Mouse (Mus musculus): Measurements from ENCODE around the gene Srrt. TPM values are rescaled to one million over a fixed set of nuclear protein-coding genes. Genes with fewer than 3 reads are reported as not detected.

Gene Srrt
- total RNA-seq, 2 experiments from 2014 or later, result 91.0 to 91.9 TPM

DNA sequence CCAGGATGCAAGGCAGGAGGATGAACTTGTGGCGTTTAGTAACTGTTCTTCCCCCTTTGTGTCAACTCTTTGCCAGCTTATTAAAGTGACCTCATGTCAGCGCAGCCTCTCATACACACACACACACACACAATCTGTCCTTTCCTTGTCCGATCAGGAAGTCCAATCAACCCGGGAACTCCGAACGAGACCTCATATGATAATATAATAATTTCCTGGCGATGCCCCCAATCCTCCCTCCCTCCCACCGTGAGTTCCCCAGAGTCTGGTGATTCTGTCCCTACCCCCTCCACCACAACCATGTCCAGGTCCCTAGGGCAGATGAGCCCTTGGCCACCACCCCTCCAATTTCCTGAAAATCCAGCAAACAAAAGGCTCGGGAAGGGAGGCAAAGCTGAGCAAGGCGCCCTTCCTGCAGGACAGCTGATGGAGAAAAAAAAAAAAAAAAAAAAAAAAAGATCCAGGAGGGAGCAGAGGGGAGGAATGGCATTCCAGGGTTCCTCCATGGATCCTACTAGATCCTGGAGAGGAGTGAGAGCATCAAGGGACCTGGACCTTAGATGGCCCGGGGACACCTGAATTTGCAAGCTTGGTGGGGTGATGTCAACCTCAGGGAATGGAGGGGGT is 31.3 kb upstream of the Srrt start:
- DNase-seq, result peak; percentile 78 to 83
- intact Hi-C loops (cut with DNase I), result loop anchor here (1.0 to 5.0 kb wide), 3 partner anchors 10 to 194 kb away; partner anchors contain the start of genes Epo and Gnb2

DNA sequence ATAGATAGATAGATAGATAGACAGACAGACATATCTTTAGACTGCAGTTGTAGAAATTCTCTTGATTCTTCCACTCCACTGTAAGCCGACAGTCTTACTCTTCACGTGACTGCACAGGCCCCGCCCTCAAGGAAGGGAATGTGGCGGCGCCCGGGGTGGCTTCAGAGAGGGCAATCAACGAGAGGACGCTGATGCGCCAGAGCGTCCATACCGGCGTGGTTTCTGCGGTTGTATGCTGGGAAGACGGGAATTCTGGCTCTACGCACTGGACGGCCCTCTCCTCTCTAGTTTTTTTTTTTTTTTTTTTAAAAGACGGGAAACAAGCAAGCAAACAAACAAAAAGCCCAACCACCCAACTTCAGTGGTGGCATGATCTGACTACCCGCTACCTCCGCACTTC is 30.8 kb upstream of the Srrt start:
- DNase-seq, result peak; percentile 92 to 93
- intact Hi-C loops (cut with DNase I), result loop anchor here (2.0 to 5.0 kb wide), 2 partner anchors 15 to 194 kb away; partner anchors contain the start of genes Epo and Gnb2

DNA sequence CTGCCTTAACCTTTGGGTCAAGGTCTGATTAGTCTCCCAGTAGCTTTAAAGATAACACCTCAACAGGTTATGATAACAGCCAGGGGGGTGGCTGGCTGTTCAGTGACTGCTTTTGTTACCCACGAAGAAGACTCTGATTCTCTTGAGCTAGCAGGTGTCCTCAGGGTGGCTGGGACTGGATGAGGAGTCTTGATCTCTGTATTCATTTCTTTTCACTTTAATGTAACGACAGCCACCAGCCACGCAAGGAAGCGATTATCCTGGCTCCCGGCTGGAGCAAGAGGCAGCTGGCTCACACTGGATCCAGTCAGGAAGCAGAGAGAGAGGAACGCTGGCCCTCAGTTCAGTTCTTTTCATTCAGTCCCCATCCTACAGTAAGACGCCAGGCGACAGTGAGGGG is 29.7 kb upstream of the Srrt start:
- DNase-seq, result no peak
- intact Hi-C loops (cut with DNase I), result loop anchor here (5.0 kb wide), 1 partner anchor 195 kb away; the partner anchor contains the start of genes Epo and Gnb2

DNA sequence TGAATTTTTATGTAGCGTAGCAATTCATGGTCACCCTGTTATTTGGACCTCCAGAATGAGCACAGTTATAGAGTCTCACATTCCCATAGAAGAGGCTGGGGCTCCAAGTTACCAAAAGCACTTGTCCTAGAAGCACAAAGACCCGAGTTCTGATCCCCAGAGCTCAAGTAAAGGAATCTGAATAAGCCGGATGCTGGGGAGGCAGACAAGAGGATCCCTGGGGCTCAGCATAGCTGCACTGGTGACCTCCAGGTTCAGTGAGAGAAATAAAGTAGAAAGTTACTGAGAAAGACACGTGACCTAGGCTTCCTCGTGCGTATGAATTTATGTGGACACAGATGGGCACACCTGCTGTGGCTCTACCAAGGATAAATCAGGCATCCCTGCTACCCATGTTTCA is 27.6 kb upstream of the Srrt start:
- intact Hi-C loops (cut with DNase I), result loop anchor here (2.0 to 5.0 kb wide), 2 partner anchors 42 to 197 kb away; partner anchors contain the start of genes Epo and Gnb2
- no peak for DNase-seq

DNA sequence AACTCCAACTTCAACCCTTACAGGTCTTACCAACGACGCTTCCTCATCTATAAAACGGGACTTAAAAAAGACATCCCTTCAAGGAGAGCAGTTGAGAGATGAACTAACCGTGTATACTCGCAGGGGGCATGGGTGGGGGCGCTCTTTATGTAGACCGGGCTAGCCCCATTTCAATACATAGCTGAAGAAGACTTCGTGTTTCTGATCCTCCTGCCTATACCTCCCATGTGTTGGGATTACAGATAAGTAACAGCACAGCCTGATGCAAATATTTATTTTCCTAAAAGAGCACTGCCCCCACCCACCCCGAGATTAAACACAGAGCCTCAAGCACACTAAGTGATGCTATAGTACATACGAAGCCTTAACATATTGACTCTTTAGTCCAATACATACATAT is 26.8 kb upstream of the Srrt start:
- DNase-seq, result no peak
- intact Hi-C loops (cut with DNase I), result loop anchor here (2.0 to 5.0 kb wide), 2 partner anchors 42 to 168 kb away; partner anchors contain the start of gene Pop7

DNA sequence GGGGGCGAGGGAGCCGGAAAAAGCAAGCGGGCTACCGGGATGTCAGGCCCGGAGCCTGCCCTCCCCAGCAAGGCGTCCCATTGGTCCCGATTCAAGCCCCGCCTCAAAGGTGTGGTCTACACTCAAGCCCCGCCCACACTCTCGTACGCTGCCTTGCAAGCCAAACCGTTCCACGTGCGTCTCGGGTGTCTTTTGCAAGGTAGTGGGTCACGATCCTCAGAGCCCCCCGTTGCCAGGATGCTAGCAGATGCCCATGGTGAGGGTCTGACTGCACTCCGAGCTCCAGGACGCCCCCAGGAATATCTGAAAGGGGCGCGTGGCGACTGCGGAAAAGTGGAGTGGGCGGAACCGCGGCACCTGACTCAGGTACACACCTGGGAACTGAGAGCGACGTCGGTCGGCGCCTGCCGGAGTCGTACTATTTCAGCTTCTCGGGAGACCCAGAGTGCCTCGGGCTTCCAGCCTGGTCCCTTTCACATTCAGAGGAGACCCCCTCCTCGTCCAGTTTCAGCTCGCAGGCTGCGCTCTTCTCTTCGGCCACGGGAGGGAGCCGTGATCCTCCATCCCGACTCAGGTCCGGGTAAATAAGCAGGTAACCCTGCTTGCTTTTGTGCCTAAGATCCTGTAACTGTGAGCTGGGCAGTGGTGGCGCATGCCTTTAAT is 26.2 kb upstream of the Srrt start, which contains the start of gene Slc12a9:
TSS of gene Slc12a9 (minus strand) at position 86 of the 663 bp plus-strand sequence.
- peak; percentile 93 to 97 for DNase-seq
- intact Hi-C loops (cut with DNase I), result loop anchor here (2.0 to 5.0 kb wide), 2 partner anchors 43 to 169 kb away; partner anchors contain the start of gene Pop7

DNA sequence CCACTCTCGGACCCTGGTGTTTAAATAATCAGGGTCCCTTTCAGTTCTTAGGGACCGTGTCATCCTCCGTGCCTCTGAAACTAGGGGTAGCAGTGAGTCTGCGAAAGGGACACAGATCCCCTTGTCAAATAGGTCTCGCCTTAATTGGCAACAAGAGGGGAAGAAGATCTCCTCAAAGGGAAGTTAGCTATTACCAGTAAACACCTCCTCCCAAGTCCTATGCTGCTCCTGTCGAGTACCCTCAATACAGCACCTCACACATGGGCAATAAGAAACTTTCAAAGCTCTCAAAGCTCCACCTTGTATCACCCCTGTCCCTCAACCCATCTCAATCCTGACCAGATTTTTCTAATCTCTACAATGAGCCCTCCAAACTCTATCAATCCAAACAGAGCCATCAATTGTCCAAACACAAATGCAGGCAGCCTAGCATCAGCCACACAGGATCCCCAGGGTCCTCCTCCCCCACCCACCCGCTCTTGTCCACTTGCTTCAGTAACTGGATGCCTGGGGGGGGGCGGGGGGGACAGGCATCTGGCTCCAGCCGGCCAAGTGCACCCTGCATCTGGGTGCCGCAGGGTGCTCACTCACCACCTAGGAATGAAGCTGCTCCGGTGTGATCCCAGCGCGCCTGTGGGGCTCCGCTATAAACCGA is 25.5 kb upstream of the Srrt start:
- DNase-seq, result no peak
- intact Hi-C loops (cut with DNase I), result loop anchor here (5.0 kb wide), 1 partner anchor 169 kb away; the partner anchor contains the start of gene Pop7

DNA sequence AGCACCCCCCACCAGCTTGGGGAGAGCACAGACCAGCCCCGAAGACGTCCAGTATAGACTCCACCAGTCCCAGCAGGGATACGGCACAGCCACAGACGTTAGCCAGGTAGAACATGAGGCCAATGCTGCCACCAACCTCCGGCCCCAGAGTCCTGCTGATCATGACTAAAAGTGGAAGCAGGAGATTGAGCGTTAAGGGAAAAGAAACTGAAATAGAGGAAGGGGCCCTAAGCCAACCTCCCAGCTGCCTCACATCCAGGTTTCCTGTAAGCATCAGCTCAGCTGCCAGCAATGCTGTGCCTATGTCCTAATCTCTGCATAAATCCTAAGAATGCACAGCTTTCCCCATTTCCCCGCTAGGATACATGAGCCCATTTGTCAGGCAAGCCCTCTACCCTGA is 23.4 kb upstream of the Srrt start:
- no peak for DNase-seq
- intact Hi-C loops (cut with DNase I), result loop anchor here (5.0 kb wide), 1 partner anchor 171 kb away; the partner anchor contains the start of gene Pop7

DNA sequence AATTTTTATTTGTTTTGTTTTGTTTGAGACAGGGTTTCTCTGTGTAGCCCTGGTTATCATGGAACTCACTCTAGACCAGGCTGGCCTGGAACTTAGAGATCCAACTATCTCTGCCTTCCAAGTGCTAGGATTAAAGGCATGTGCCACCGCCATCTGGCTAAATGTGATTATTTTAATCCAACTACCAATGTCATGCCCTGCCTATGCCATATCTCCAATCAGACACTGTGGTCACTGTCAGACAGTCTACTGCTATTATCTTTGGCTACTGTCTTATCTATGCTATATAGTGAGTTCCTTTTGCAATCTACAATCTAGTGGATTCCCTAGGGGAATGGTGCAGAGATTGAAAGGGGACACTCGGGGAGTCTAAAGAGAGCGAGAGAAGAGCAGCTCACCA is 13.5 kb upstream of the Srrt start:
- intact Hi-C loops (cut with DNase I), result no loop called here
- no peak for DNase-seq

DNA sequence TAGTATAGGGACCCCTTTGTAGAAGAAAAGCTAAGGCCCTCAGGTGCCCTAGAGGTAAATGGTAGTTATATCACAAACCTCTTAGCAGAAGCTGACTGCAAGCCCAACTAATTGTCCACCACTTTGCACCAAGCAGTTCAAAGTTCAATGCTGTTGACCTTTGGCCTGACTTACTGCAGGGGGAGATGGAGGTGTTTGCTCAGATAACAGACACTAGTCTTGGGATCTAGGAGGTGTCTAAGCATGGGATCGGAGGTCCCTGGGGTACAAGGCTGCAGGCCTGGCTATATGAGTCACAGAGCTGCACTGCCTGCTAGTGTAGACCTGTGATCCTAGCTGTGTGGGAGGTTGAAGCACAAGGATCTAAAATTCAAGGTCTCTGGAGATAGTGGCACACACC is 11.1 kb upstream of the Srrt start:
- intact Hi-C loops (cut with DNase I), result loop anchor here (10.0 kb wide), 1 partner anchor 56 kb away; no protein-coding TSS in a partner anchor
- no peak for DNase-seq

DNA sequence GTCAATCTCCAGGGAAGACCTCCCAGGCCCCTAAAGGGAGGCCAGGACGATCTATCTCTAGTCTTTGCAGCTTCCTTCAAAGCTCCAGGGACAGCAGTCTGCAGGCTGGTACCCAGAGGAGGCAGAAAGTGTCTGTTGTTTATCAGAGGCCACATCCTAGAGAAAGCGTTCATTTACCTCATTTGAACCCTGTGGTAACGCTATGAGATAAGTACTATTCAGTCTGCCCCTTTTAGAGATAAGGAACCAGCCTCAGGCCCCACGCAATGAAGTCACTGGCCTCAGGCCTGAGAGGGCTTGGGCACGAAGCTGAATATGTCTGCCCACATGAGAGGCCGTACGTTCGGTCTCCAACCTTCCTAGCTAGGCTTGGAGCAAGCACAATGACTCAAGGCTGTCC is 9.9 kb upstream of the Srrt start:
- no peak for DNase-seq
- intact Hi-C loops (cut with DNase I), result loop anchor here (10.0 kb wide), 1 partner anchor 57 kb away; no protein-coding TSS in a partner anchor

DNA sequence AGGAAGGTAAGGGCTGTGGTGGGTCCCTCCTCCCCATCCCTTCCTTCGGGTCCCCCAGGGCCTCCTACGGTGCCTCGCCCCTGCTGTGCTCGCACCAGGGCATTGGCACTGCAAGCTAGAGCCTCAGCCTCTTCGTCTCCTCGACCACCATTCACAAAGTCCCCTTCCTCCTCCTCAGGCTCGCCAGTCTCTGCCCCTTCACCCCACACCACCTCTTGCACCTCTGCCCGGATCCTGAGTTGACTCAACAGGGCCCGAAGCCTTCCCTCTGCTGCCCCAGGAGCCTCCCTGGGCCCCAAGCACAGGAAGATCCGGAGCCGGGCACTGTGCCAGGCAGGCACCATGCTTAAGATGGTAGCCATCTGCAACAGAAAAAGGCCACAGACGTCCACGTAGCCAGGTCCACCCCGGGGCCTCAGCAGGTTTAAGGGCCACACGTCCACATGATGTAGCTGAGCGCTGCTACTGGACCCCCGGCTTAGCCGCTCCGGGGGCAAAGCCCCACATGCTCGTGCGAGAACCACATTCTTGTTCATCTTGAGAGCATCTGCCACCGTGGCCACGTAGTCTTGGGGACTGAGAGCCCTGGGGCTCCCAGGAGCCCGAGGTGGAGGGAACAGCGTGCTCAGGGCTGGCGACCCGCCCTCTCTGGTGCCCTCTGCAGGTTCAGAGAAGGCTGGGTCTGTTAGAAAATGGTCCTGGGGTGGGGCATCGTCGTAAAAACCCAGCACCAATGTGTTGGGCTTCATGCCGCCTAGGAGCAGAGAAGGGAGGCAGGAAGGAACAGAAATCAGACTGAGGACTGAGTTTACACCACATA is 7.8 kb upstream of the Srrt start:
- intact Hi-C loops (cut with DNase I), result loop anchor here (10.0 kb wide), 1 partner anchor 60 kb away; no protein-coding TSS in a partner anchor

DNA sequence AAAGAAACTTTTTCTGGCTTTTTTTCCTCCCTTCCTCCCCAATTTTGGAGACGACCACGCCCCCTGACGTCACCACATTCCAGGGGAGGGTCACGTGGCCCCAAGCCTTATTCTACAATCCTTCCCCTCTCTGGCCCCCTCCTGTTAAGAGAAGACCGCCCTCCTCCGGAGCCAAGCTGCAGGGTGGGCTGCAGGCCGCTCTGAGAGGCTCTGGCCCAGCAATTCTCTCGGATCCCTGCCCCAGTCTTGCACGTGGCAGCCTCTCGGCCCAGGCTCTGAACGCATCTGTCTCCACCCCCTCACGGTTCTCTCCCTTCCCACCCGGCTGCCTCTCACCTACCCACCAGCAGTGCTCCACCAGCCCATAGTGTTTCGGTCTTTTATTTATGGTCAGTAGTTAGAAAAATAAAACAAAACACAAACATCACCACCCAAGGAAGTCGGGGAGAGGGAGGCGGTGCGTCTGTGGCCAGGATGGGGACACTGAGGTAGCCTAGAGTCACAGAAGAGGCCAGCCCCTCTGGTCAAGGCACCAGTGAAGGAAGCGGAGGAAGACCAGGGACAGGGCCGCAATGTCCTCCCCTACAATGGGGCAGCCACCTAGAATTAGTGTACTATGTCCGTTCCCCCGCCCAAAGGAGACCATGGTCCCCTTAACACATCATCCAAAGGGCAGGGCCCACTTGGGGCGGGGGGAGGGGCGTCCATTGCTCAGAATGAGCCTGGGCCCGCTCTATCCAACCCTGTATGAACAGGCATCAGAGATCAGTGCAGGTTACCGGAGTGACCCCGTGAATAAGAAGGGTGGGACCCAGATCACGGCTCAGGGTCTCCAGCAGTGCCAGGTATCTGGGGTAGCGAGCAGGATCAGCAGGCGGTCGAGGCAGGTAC is 7.0 kb upstream of the Srrt start, which contains the start of gene Trip6:
TSS of gene Trip6 (minus strand) at position 212 of the 891 bp plus-strand sequence.
- intact Hi-C loops (cut with DNase I), result loop anchor here (10.0 kb wide), 1 partner anchor 60 kb away; no protein-coding TSS in a partner anchor
- peak; percentile 91 to 93 for DNase-seq

More for the DNA sequence above, 7.8 kb upstream of the Srrt start:
- peak in 1 of 2 experiments; percentile 47 for DNase-seq

DNA sequence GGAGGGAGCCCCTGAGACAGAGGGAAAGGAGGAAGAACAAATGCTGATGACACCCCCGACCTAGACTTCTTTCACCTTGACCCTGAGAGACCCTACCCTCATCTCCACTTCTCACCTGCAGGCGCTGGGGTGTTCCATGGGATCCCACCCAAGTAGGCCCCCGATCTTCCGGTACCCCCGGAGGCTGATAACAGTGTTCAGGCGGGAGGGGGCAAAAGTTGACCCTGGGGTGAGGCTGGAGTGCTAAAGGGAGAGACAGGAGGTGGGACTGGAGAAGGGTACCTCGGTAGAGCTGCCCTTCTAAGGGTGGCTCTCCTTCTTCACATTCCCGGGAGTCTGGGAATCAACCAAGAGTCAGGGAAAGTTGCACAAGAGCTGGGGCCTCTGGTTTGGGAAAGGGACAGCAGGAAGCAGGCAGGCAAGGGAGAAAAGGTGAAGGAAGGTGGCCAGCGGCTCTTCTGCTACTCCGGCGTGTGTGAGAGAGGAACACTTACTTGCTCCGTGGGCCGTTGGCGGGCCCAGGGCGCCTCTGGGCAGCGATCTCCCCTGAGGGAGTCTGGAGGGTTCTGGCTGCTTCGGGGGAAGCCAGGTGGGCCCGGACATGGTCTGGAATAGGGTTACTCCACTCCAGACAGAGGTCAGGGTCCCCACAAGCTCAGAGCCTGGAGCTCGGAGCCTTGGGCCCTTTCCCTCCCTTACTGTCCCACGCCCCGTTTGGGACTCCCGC is 6.2 kb upstream of the Srrt start:
- intact Hi-C loops (cut with DNase I), result loop anchor here (2.0 to 10.0 kb wide), 2 partner anchors 21 to 61 kb away; no protein-coding TSS in a partner anchor
- no peak for DNase-seq

DNA sequence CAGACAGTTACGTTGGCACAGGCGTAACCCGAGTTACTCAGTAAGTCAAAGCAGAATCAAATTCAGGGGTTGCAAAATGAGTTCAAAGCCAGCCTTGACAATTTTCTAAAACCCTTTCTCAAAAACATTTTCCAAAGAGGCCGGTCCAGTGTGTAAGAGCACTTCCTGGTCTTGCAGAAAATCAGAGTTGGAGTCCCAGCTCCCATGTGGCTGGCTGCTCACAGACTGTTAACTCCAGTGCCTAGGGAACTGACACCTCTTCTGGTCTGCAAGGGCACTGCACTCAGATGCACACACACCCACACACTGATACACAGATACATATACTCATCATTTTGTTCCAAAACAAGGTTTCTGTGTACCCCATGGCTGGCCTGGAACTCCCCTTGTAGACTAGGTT is 882 bp upstream of the Srrt start:
- no peak for DNase-seq
- intact Hi-C loops (cut with DNase I), result no loop called here

DNA sequence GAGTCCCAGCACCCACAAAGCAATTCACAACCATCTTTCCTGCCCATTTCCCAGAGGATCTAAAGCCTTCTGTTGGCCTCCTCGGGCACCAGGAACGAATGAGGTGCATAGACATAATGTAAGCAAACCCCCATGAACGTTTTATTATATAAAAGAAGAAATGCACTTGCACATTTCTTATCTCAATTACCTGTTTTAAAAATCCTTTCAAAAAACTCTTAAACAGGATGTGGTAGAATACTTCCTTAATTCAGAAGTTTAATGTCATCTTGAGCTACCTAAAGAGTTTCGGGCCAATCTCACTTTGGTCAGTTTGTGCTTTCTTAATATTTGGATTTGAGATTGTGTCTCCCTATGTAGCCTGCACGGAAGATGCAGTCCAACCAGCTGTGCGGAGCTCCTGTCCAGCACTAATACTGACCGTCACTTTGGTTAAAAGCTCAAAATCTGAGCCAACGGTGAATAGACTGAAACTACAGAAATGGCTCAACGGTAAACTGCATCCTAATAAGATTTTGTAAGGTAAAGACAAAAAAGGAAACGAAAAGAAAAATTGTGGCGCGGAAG is 952 bp downstream of the Srrt start:
- no peak for DNase-seq
- intact Hi-C loops (cut with DNase I), result no loop called here

DNA sequence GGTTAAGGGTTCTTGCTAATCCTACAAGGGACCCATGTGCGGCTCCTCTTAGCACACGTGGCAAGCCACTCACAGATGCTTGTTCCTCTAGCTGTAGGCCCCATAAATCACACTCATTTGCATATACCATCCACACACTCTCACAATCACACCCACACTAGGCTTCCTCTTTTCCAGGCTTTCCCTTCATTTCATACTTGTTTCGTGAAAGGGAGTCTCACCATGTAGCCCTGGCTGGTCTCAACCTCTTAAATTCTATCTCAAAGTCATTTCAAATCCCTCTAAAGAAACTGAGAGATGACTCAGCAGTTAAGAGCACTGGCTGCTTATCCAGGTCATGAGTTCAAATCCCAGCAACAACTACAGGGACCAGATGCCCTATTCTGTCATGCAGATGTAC is 1.7 kb downstream of the Srrt start:
- no peak for DNase-seq
- intact Hi-C loops (cut with DNase I), result no loop called here

DNA sequence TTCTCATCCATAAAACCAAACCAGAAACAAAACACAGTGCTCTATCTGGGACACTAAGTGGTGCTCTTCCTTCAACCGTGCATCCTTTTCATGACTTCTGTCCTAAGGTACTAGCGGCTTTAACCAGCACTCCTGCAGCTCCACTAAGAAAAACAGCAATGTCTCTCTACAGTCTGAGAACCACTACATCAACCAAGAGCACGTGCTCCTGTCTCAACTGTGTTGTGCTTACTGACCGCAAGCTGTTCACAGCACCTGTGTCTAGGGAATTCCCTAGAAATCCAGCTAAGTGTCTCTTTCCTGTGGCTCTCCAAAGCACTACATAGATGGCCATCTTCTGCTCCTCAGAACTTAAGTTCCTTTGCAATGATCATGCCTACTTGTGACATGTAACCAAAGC is 2.7 kb downstream of the Srrt start:
- intact Hi-C loops (cut with DNase I), result no loop called here
- no peak for DNase-seq
